Mouse (Mus musculus) inflammation-experienced regulatory T-cells, adult 6 months (primary cell): ENCODE measurements around the gene Kif2a. TPM values are rescaled to one million over a fixed set of nuclear protein-coding genes. Genes with fewer than 3 reads are reported as not detected.
"Not testable (repeated sequence)": the region's sequence is repeated elsewhere in the genome, so short reads cannot be mapped to it uniquely, and the experiment has no call there.

ENCODE experiments used
- ATAC-seq: one replicate; pipeline ENCODE4 v1.8.0; 2017
- polyA plus RNA-seq, 3 experiments: library from polyadenylated mRNA; unstranded; fragments of 100-300 nt; shearing (Covaris generic); gene quantifications; one replicate each; pipeline ENCODE4 v1.2.1; 2017

Kif2a gene
- polyA plus RNA-seq, 3 experiments from 2014 or later = 14.7 to 20.8 (median 15.7) TPM

- peak; percentile 68 for ATAC-seq
These were observed 593 bp upstream of the Kif2a start for GRCm38 (mm10) chr13:107022266-107023171.

- ATAC-seq = no peak
These were observed 2.5 kb downstream of the Kif2a start for GRCm38 (mm10) chr13:107019443-107019842.

GRCm38 (mm10) chr13:107013926-107014325 lies 8.0 kb downstream of the Kif2a start:
- ATAC-seq = no peak

GRCm38 (mm10) chr13:107011618-107012017 lies 10.3 kb downstream of the Kif2a start:
- ATAC-seq = no peak

- ATAC-seq = no peak
These were observed 13.8 kb downstream of the Kif2a start for GRCm38 (mm10) chr13:107008174-107008573.

- ATAC-seq = no peak
These were observed 18.7 kb downstream of the Kif2a start for GRCm38 (mm10) chr13:107003211-107003610.

GRCm38 (mm10) chr13:106998671-106999070 lies 23.3 kb downstream of the Kif2a start:
- peak; percentile 83 for ATAC-seq

GRCm38 (mm10) chr13:106998026-106998425 lies 23.9 kb downstream of the Kif2a start:
- ATAC-seq = no peak

GRCm38 (mm10) chr13:106997557-106997956 lies 24.4 kb downstream of the Kif2a start:
- not testable (repeated sequence) for ATAC-seq

GRCm38 (mm10) chr13:106996891-106997290 lies 25.0 kb downstream of the Kif2a start:
- ATAC-seq = no peak

GRCm38 (mm10) chr13:106961496-106961895 lies 60.4 kb downstream of the Kif2a start:
- no peak for ATAC-seq

- no peak for ATAC-seq
These were observed 61.4 kb downstream of the Kif2a start for GRCm38 (mm10) chr13:106960557-106960956.

GRCm38 (mm10) chr13:106958286-106958685 lies 63.6 kb downstream of the Kif2a start:
- ATAC-seq = no peak

GRCm38 (mm10) chr13:106957554-106957953 lies 64.4 kb downstream of the Kif2a start:
- ATAC-seq = peak; percentile 14

- no peak for ATAC-seq
These were observed 67.0 kb downstream of the Kif2a start for GRCm38 (mm10) chr13:106954880-106955279.

- no peak for ATAC-seq
These were observed 74.3 kb downstream of the Kif2a start for GRCm38 (mm10) chr13:106947583-106947982.

GRCm38 (mm10) chr13:106946594-106947540 lies 75.1 kb downstream of the Kif2a start, which contains the start of gene Dimt1:
Gene Dimt1, plus strand, starts transcription at chr13:106947127.
- peak; percentile 98 for ATAC-seq

- no peak for ATAC-seq
These were observed 76.4 kb downstream of the Kif2a start for GRCm38 (mm10) chr13:106945518-106945917.

- no peak for ATAC-seq
These were observed 79.2 kb downstream of the Kif2a start for GRCm38 (mm10) chr13:106942721-106943120.

GRCm38 (mm10) chr13:106941211-106941976 lies 80.5 kb downstream of the Kif2a start:
- ATAC-seq = no peak

GRCm38 (mm10) chr13:106937138-106937472 lies 84.8 kb downstream of the Kif2a start:
- no peak for ATAC-seq
